Mouse (Mus musculus): ENCODE data around the gene Nkx2-5. TPM values are rescaled to one million over a fixed set of nuclear protein-coding genes. Genes with fewer than 3 reads are reported as not detected.

Nkx2-5 gene
- polyA plus RNA-seq, 1 experiment: 0.11 TPM

- Histone ChIP-seq H3K4me3 (ENCODE audit: low read depth, low read length) (no peak overlapping the region), H3K36me3 (ENCODE audit: control insufficient read depth, insufficient read depth, low read length) (no peaks in the 10 kb centered on the region), H3K4me1 (ENCODE audit: control insufficient read depth, insufficient read depth, insufficient read length, low read length) (peaks cover 13% of the 10 kb centered on the region), H3K27me3 (ENCODE audit: control insufficient read depth, insufficient read depth, low read length) (peaks cover 83% of the 10 kb centered on the region), H3K27ac (ENCODE audit: insufficient read depth, low read depth, low read length) (no peak overlapping the region)
- 9% methylated on average over 14 of the region's 14 CpGs for WGBS
- TF ChIP-seq POLR2A (IDR thresholded peaks at IDR 0.05; ENCODE audit: low read depth, low read length) (no peak), CTCF (IDR thresholded peaks at IDR 0.05; ENCODE audit: extremely low read depth, insufficient read length, insufficient replicate concordance, low read depth, low read length) (no peak)
These were observed 591 bp upstream of the Nkx2-5 start for GRCm38 (mm10) chr17:26845149-26846050.

GRCm38 (mm10) chr17:26844371-26844851 is 398 bp downstream of the Nkx2-5 start:
- H3K36me3 ChIP-seq (ENCODE audit: control insufficient read depth, insufficient read depth, low read length): no peaks in the 10 kb centered on the region
- peaks cover 11% of the 10 kb centered on the region for H3K4me1 ChIP-seq (ENCODE audit: control insufficient read depth, insufficient read depth, insufficient read length, low read length)
- H3K27me3 ChIP-seq (ENCODE audit: control insufficient read depth, insufficient read depth, low read length): peaks cover 83% of the 10 kb centered on the region
- H3K27ac ChIP-seq (ENCODE audit: insufficient read depth, low read depth, low read length): no peak overlapping the region
- no peak overlapping the region for H3K4me3 ChIP-seq (ENCODE audit: low read depth, low read length)
- TF ChIP-seq POLR2A (IDR thresholded peaks at IDR 0.05; ENCODE audit: low read depth, low read length): no peak
- TF ChIP-seq CTCF (IDR thresholded peaks at IDR 0.05; ENCODE audit: extremely low read depth, insufficient read length, insufficient replicate concordance, low read depth, low read length): no peak
- WGBS: 2% methylated on average over 36 of the region's 36 CpGs

- no peak overlapping the region for H3K27ac ChIP-seq (ENCODE audit: insufficient read depth, low read depth, low read length)
These were observed 1.0 kb downstream of the Nkx2-5 start for GRCm38 (mm10) chr17:26843696-26844236.

GRCm38 (mm10) chr17:26843229-26843567 is 1.6 kb downstream of the Nkx2-5 start:
- Histone ChIP-seq H3K36me3 (ENCODE audit: control insufficient read depth, insufficient read depth, low read length) (no peaks in the 10 kb centered on the region), H3K27ac (ENCODE audit: insufficient read depth, low read depth, low read length) (no peak overlapping the region), H3K27me3 (ENCODE audit: control insufficient read depth, insufficient read depth, low read length) (peaks cover 86% of the 10 kb centered on the region), H3K4me1 (ENCODE audit: control insufficient read depth, insufficient read depth, insufficient read length, low read length) (peaks cover 13% of the 10 kb centered on the region), H3K4me3 (ENCODE audit: low read depth, low read length) (no peak overlapping the region)
- TF ChIP-seq POLR2A (IDR thresholded peaks at IDR 0.05; ENCODE audit: low read depth, low read length) (no peak), CTCF (IDR thresholded peaks at IDR 0.05; ENCODE audit: extremely low read depth, insufficient read length, insufficient replicate concordance, low read depth, low read length) (no peak)
- WGBS: 5% methylated on average over 14 of the region's 14 CpGs

More at GRCm38 (mm10) chr17:26843696-26844236, 1.0 kb downstream of the Nkx2-5 start:
- no peaks in the 10 kb centered on the region for H3K36me3 ChIP-seq (ENCODE audit: control insufficient read depth, insufficient read depth, low read length)
- WGBS: 4% methylated on average over 7 of the region's 7 CpGs
- no peak overlapping the region for H3K4me3 ChIP-seq (ENCODE audit: low read depth, low read length)
- H3K4me1 ChIP-seq (ENCODE audit: control insufficient read depth, insufficient read depth, insufficient read length, low read length): peaks cover 13% of the 10 kb centered on the region
- no peak for TF ChIP-seq CTCF (IDR thresholded peaks at IDR 0.05; ENCODE audit: extremely low read depth, insufficient read length, insufficient replicate concordance, low read depth, low read length)
- TF ChIP-seq POLR2A (IDR thresholded peaks at IDR 0.05; ENCODE audit: low read depth, low read length): no peak
- H3K27me3 ChIP-seq (ENCODE audit: control insufficient read depth, insufficient read depth, low read length): peaks cover 85% of the 10 kb centered on the region

- Histone ChIP-seq H3K4me3 (ENCODE audit: low read depth, low read length) (no peak overlapping the region), H3K36me3 (ENCODE audit: control insufficient read depth, insufficient read depth, low read length) (no peaks in the 10 kb centered on the region), H3K4me1 (ENCODE audit: control insufficient read depth, insufficient read depth, insufficient read length, low read length) (peaks cover 13% of the 10 kb centered on the region), H3K27ac (ENCODE audit: insufficient read depth, low read depth, low read length) (no peak overlapping the region), H3K27me3 (ENCODE audit: control insufficient read depth, insufficient read depth, low read length) (peaks cover 87% of the 10 kb centered on the region)
- TF ChIP-seq POLR2A (IDR thresholded peaks at IDR 0.05; ENCODE audit: low read depth, low read length): no peak
- TF ChIP-seq CTCF (IDR thresholded peaks at IDR 0.05; ENCODE audit: extremely low read depth, insufficient read length, insufficient replicate concordance, low read depth, low read length): no peak
- 19% methylated on average over 9 of the region's 9 CpGs for WGBS
These were observed 2.2 kb downstream of the Nkx2-5 start for GRCm38 (mm10) chr17:26842431-26843228.

- TF ChIP-seq CTCF (IDR thresholded peaks at IDR 0.05; ENCODE audit: extremely low read depth, insufficient read length, insufficient replicate concordance, low read depth, low read length) (no peak), POLR2A (IDR thresholded peaks at IDR 0.05; ENCODE audit: low read depth, low read length) (no peak)
- H3K4me1 ChIP-seq (ENCODE audit: control insufficient read depth, insufficient read depth, insufficient read length, low read length): peaks cover 13% of the 10 kb centered on the region
- H3K27me3 ChIP-seq (ENCODE audit: control insufficient read depth, insufficient read depth, low read length): peaks cover 92% of the 10 kb centered on the region
- H3K27ac ChIP-seq (ENCODE audit: insufficient read depth, low read depth, low read length): no peak overlapping the region
- no peak overlapping the region for H3K4me3 ChIP-seq (ENCODE audit: low read depth, low read length)
- no peaks in the 10 kb centered on the region for H3K36me3 ChIP-seq (ENCODE audit: control insufficient read depth, insufficient read depth, low read length)
- WGBS: 9% methylated on average over 5 of the region's 5 CpGs
These were observed 2.8 kb downstream of the Nkx2-5 start for GRCm38 (mm10) chr17:26841981-26842380.
